ENCODE assay signal across 8 mouse cellular contexts in the genomic region with DNA sequence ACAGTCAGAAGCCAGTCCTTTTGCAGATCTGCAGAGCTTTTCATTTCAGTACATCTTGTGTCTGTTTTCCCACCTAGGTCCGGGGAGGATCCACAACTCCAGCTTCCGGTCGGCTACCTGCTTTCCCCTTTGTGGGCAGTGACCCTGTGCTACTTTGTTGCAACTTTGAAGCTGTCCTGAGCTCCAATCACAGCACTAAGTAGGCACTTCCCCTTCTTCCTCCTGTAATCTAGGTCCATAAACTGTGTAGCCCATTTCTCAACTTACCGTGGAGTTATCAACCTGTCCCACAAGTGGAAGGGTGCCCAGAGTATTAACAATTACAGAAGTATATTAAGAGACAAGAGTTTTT. TPM values are rescaled to one million over a fixed set of nuclear protein-coding genes. Genes with fewer than 3 reads are reported as not detected.
DNase-seq lines count a peak whose midpoint lies in the region; ATAC-seq and TF ChIP-seq lines count a peak whose summit lies in the region.

No protein-coding gene starts in this region.

- peak overlapping the region; percentile 83 for H3K27ac ChIP-seq in left cerebral cortex, adult 2 months
- no peak overlapping the region for H3K27ac ChIP-seq in embryonic facial prominence, embryonic 12.5 days
- H3K27ac ChIP-seq in limb, embryonic 10.5 days: peak overlapping the region; percentile 89
- peak overlapping the region; percentile 88; the same call in 1 of the 2 replicates for H3K27ac ChIP-seq in neural tube, embryonic 12.5 days

- no peak for TF ChIP-seq CTCF in left cerebral cortex, adult 2 months (IDR thresholded peaks at IDR 0.05)

- H3K4me2 ChIP-seq in embryonic facial prominence, embryonic 12.5 days (replicated peaks): peak overlapping the region; percentile 42
- peak overlapping the region; percentile 51 for H3K4me2 ChIP-seq in neural tube, embryonic 12.5 days (replicated peaks)

- intact Hi-C loops in left cerebral cortex, adult 2 months (cut with DNase I): loop anchor here (2.0 kb wide), 1 partner anchor 52 kb away; no protein-coding TSS in a partner anchor

- no peaks in the 10 kb centered on the region for H3K9me3 ChIP-seq in embryonic facial prominence, embryonic 12.5 days
- H3K9me3 ChIP-seq in limb, embryonic 10.5 days (replicated peaks): no peaks in the 10 kb centered on the region
- H3K9me3 ChIP-seq in neural tube, embryonic 12.5 days: 0 out of 2 replicates have a peak, but pooled peaks cover 3% of the 10 kb centered on the region

- DNase-seq in left cerebral cortex, adult 2 months (ENCODE audit: extremely low spot score in 1 of 2, low spot score in 2 of 2): no peak
- no peak for DNase-seq in left cerebral cortex, adult 9 months (ENCODE audit: low spot score in 2 of 2)
- DNase-seq in limb, embryonic 10.5 days (ENCODE audit: low spot score): no peak
- DNase-seq in layer of hippocampus, adult 18-20 months (ENCODE audit: low spot score in 2 of 2): no peak
- no peak for DNase-seq in adrenal gland, postnatal 4 days (ENCODE audit: low spot score in 2 of 2)
- DNase-seq in spleen, postnatal 36 days (ENCODE audit: low spot score in 2 of 2): no peak

- no peaks in the 10 kb centered on the region for H3K36me3 ChIP-seq in embryonic facial prominence, embryonic 12.5 days
- 0 out of 2 replicates have a peak, but pooled peaks cover 4% of the 10 kb centered on the region for H3K36me3 ChIP-seq in limb, embryonic 10.5 days
- no peaks in the 10 kb centered on the region for H3K36me3 ChIP-seq in neural tube, embryonic 12.5 days

- H3K4me1 ChIP-seq in embryonic facial prominence, embryonic 12.5 days: no peaks in the 10 kb centered on the region
- H3K4me1 ChIP-seq in limb, embryonic 10.5 days: no peaks in the 10 kb centered on the region
- no peaks in the 10 kb centered on the region for H3K4me1 ChIP-seq in neural tube, embryonic 12.5 days

- H3K4me3 ChIP-seq in left cerebral cortex, adult 2 months: peak overlapping the region; percentile 84
- peak overlapping the region; percentile 67 for H3K4me3 ChIP-seq in embryonic facial prominence, embryonic 12.5 days
- peak overlapping the region; percentile 72 for H3K4me3 ChIP-seq in limb, embryonic 10.5 days
- peak overlapping the region; percentile 55 for H3K4me3 ChIP-seq in neural tube, embryonic 12.5 days

- H3K9ac ChIP-seq in embryonic facial prominence, embryonic 12.5 days: no peak overlapping the region
- peak overlapping the region; percentile 74; the same call in 1 of the 2 replicates for H3K9ac ChIP-seq in neural tube, embryonic 12.5 days

- no peaks in the 10 kb centered on the region for H3K27me3 ChIP-seq in embryonic facial prominence, embryonic 12.5 days
- H3K27me3 ChIP-seq in limb, embryonic 10.5 days (ENCODE audit: low read depth, poor library complexity, severe bottlenecking): no peaks in the 10 kb centered on the region
- H3K27me3 ChIP-seq in neural tube, embryonic 12.5 days (replicated peaks): no peaks in the 10 kb centered on the region

- 20% methylated on average over 4 of the region's 4 CpGs for WGBS in embryonic facial prominence, embryonic 12.5 days
- WGBS in limb, embryonic 10.5 days: 8% methylated on average over 4 of the region's 4 CpGs
- WGBS in neural tube, embryonic 12.5 days: 6% methylated on average over 4 of the region's 4 CpGs

- ATAC-seq in embryonic facial prominence, embryonic 12.5 days (ENCODE audit: insufficient number of reproducible peaks, insufficient read depth, low FRiP score, low TSS enrichment): peak; percentile 67; the same call in 1 of the 2 replicates
- ATAC-seq in neural tube, embryonic 12.5 days (ENCODE audit: low FRiP score, low read depth): no peak

RNA-seq across cellular contexts. Expression of a gene that starts 0.3 kb away (rescaled TPM):
- 1 to 10 TPM; 8.4 to 9.2 TPM for total RNA-seq in left cerebral cortex, adult 2 months (2021)
- 10.4 and 11.0 TPM in 2 replicates for polyA plus RNA-seq in embryonic facial prominence, embryonic 12.5 days (2016; fragmentation: Nextera tagmentation; extraction: Ambion mirVana)
- polyA plus RNA-seq in limb, embryonic 10.5 days (2016; fragmentation: Nextera tagmentation; extraction: Ambion mirVana): 9.4 and 12.1 TPM in 2 replicates
- 11.9 and 13.7 TPM in 2 replicates for polyA plus RNA-seq in neural tube, embryonic 12.5 days (2016; fragmentation: Nextera tagmentation; extraction: Ambion mirVana)
- 1 to 10 TPM; 7.5 to 9.6 TPM for total RNA-seq in layer of hippocampus, adult 18-20 months (2021)
- 10 to 100 TPM in 1 of 2 experiments, 1 to 10 TPM in 1; 8.4 to 10.1 TPM for total RNA-seq in adrenal gland, postnatal 4 days (2021)

RNA-seq across cellular contexts. Expression of a gene that starts 39.4 kb away (rescaled TPM):
- 1 to 10 TPM in 1 of 2 experiments, not detected in 1; 2.6 TPM for total RNA-seq in left cerebral cortex, adult 2 months (2021)
- 3.6 and 5.4 TPM in 2 replicates for polyA plus RNA-seq in embryonic facial prominence, embryonic 12.5 days (2016; fragmentation: Nextera tagmentation; extraction: Ambion mirVana)
- 3.8 and 4.0 TPM in 2 replicates for polyA plus RNA-seq in limb, embryonic 10.5 days (2016; fragmentation: Nextera tagmentation; extraction: Ambion mirVana)
- 2.0 and 2.7 TPM in 2 replicates for polyA plus RNA-seq in neural tube, embryonic 12.5 days (2016; fragmentation: Nextera tagmentation; extraction: Ambion mirVana)
- not detected for total RNA-seq in layer of hippocampus, adult 18-20 months (2021)
- 1 to 10 TPM; 5.6 to 6.7 TPM for total RNA-seq in adrenal gland, postnatal 4 days (2021)
